Mouse (Mus musculus) embryonic fibroblast, embryonic 13.5 days (primary cell): ENCODE results near the gene Cpt1a.

Source experiments
- CTCF ChIP-seq: IDR thresholded peaks from 2 replicates; pipeline ENCODE4 v1.5.1; 2011; ENCODE audit warnings: mild to moderate bottlenecking, control low read depth, low read length, moderate library complexity, borderline replicate concordance; ENCODE audit not compliant: insufficient read depth
- POLR2A ChIP-seq: IDR thresholded peaks from 2 replicates; pipeline ENCODE4 v1.6.1; 2011; ENCODE audit warnings: low read depth, mild to moderate bottlenecking, control low read depth, low read length, moderate library complexity

DNA sequence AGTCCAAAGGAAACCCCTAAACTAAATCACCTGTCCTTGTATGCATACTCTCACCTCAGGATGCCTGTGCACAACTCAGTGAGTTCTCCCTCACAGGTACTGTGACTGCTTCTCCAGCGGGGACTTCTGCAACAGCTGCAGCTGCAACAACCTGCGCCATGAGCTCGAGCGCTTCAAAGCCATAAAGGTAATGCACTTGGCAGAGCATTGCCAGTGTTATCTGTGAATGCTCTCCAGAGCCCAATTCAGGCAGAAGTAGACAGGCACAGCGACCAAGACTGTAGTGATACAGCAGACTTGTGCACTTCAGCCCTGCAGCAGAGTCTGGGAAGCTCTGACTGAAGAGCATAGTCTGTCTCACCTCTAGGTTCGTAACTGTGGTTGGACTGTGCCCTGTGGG is 80.3 kb downstream of the Cpt1a start:
- TF ChIP-seq CTCF = no peak
- no peak for TF ChIP-seq POLR2A
